Mouse (Mus musculus): Measurements from ENCODE around the gene Fam76a.

- TF ChIP-seq MYOD1 (IDR thresholded peaks at IDR 0.05; ENCODE audit: control insufficient read depth in 1 of 3, insufficient read length in 2 of 3, low read depth in 2 of 3) (no peak), MAX (IDR thresholded peaks at IDR 0.05; ENCODE audit: low read depth) (no peak), POLR2A (IDR thresholded peaks at IDR 0.05; ENCODE audit: insufficient read length, low read depth) (no peak), E2F4 (IDR thresholded peaks at IDR 0.05; ENCODE audit: insufficient read depth) (no peak), POLR2AphosphoS2 (IDR thresholded peaks at IDR 0.05; ENCODE audit: insufficient read length, low read depth) (no peak), REST (IDR thresholded peaks at IDR 0.05; ENCODE audit: insufficient read depth, insufficient read length) (no peak), MYOG (IDR thresholded peaks at IDR 0.05; ENCODE audit: control insufficient read depth in 1 of 3, insufficient read depth in 1 of 3, insufficient read length in 2 of 3, low read depth in 2 of 3) (no peak), TCF12 (IDR thresholded peaks at IDR 0.05; ENCODE audit: insufficient read depth, poor library complexity, severe bottlenecking) (no peak), TCF3 (IDR thresholded peaks at IDR 0.05; ENCODE audit: insufficient read length, low read depth) (no peak)
These were observed 27.6 kb upstream of the Fam76a start for GRCm38 (mm10) chr4:132949882-132950532.
